ENCODE assay signal across 21 mouse cellular contexts in genomic region chr11:118604206-118604605, GRCm38 (mm10).
DNase-seq lines count a peak whose midpoint lies in the region; ATAC-seq and TF ChIP-seq lines count a peak whose summit lies in the region.
"Had no signal": no experiment of that assay in that cellular context is flagged by ENCODE, and none has a peak within 500 bp of the region (broad histone marks: within the 10 kb centered on the region; RNA-seq: fewer than 3 reads in every experiment).

No protein-coding gene starts in this region.

- no peak overlapping the region for H3K27ac ChIP-seq in hindbrain, postnatal 0 days
- no peak overlapping the region for H3K27ac ChIP-seq in hindbrain, embryonic 10.5 days
- H3K27ac ChIP-seq in kidney, adult 2 months (ENCODE audit: insufficient read depth, low read depth, low read length): no peak overlapping the region
- H3K27ac ChIP-seq: embryonic facial prominence, embryonic 15.5 days; gastrocnemius, adult 2 months; heart, embryonic 10.5 days had no signal

- no peaks in the 10 kb centered on the region for H3K27me3 ChIP-seq in hindbrain, postnatal 0 days (ENCODE audit: insufficient read depth, low read length)
- peaks cover 23% of the 10 kb centered on the region for H3K27me3 ChIP-seq in hindbrain, embryonic 10.5 days (ENCODE audit: insufficient read depth, poor library complexity, severe bottlenecking)
- no peaks in the 10 kb centered on the region for H3K27me3 ChIP-seq in kidney, adult 2 months (replicated peaks; ENCODE audit: control insufficient read depth, insufficient read depth, low read length)

- no peak overlapping the region for H3K4me3 ChIP-seq in hindbrain, postnatal 0 days (ENCODE audit: low read length)
- H3K4me3 ChIP-seq in hindbrain, embryonic 10.5 days: no peak overlapping the region
- no peak overlapping the region for H3K4me3 ChIP-seq in kidney, adult 2 months (ENCODE audit: insufficient read depth, low read depth, low read length)
- H3K4me3 ChIP-seq: embryonic facial prominence, embryonic 15.5 days; gastrocnemius, adult 2 months; heart, embryonic 10.5 days; megakaryocyte, embryonic 14.5 days; myocyte had no signal

- H3K4me1 ChIP-seq in hindbrain, postnatal 0 days (ENCODE audit: insufficient read depth, low read length): peaks cover 21% of the 10 kb centered on the region
- peaks cover 36% of the 10 kb centered on the region for H3K4me1 ChIP-seq in hindbrain, embryonic 10.5 days (replicated peaks)
- no peaks in the 10 kb centered on the region for H3K4me1 ChIP-seq in kidney, adult 2 months (ENCODE audit: control insufficient read depth, insufficient read depth, low read length)
- H3K4me1 ChIP-seq: embryonic facial prominence, embryonic 15.5 days; heart, embryonic 10.5 days had no signal

- peak; percentile 77 for DNase-seq in hindbrain, postnatal 0 days (ENCODE audit: low spot score)
- DNase-seq in hindbrain, embryonic 10.5 days (ENCODE audit: low spot score): no peak
- peak; percentile 86 for DNase-seq in brain, adult 2 months (ENCODE audit: low read depth, low spot score)
- peak; percentile 72 for DNase-seq in cerebellum, adult 11-12 months
- peak; percentile 67 to 83 for DNase-seq in cerebellum, postnatal 14 days
- no peak for DNase-seq in right cerebral cortex, postnatal 25 days
- DNase-seq in thymus, postnatal 14 days: no peak
- no peak for DNase-seq in kidney, adult 2 months
- DNase-seq: adrenal gland, postnatal 36 days; B cell, adult 2 months; embryo, embryonic 11 days; gastrocnemius, adult 2 months; kidney, adult 18-20 months; kidney, postnatal 14 days; lung, adult 18-20 months; thymus, postnatal 36 days had no signal

- H3K9me3 ChIP-seq in hindbrain, postnatal 0 days (ENCODE audit: low read length): no peaks in the 10 kb centered on the region
- no peaks in the 10 kb centered on the region for H3K9me3 ChIP-seq in hindbrain, embryonic 10.5 days
- H3K9me3 ChIP-seq: embryonic facial prominence, embryonic 15.5 days; heart, embryonic 10.5 days had no signal

- H3K36me3 ChIP-seq in hindbrain, postnatal 0 days (ENCODE audit: insufficient read depth, low read length): no peaks in the 10 kb centered on the region
- no peaks in the 10 kb centered on the region for H3K36me3 ChIP-seq in hindbrain, embryonic 10.5 days
- no peaks in the 10 kb centered on the region for H3K36me3 ChIP-seq in kidney, adult 2 months (ENCODE audit: control insufficient read depth, insufficient read depth, low read length)
- H3K36me3 ChIP-seq: embryonic facial prominence, embryonic 15.5 days; heart, embryonic 10.5 days had no signal

- TF ChIP-seq CTCF in hindbrain, postnatal 0 days (IDR thresholded peaks at IDR 0.05; ENCODE audit: low read depth): no peak
- TF ChIP-seq CTCF in kidney, adult 2 months (conservative IDR thresholded peaks at IDR 0.05; ENCODE audit: insufficient read depth, insufficient read length, low read depth, low read length): no peak

- no peak overlapping the region for H3K4me2 ChIP-seq in hindbrain, postnatal 0 days (ENCODE audit: low read depth, low read length)
- H3K4me2 ChIP-seq: embryonic facial prominence, embryonic 15.5 days had no signal

- no peak overlapping the region for H3K9ac ChIP-seq in hindbrain, postnatal 0 days (replicated peaks; ENCODE audit: low read length)
- H3K9ac ChIP-seq: embryonic facial prominence, embryonic 15.5 days had no signal

- TF ChIP-seq POLR2A in kidney, adult 2 months (IDR thresholded peaks at IDR 0.05; ENCODE audit: low read depth, low read length): no peak

- peak; percentile 39; the same call in 1 of the 2 replicates for ATAC-seq in hindbrain, postnatal 0 days
- ATAC-seq: forebrain, embryonic 16.5 days had no signal

- WGBS in hindbrain, postnatal 0 days: 28% methylated on average over 6 of the region's 6 CpGs
- WGBS in hindbrain, embryonic 10.5 days: 67% methylated on average over 6 of the region's 6 CpGs
- 57% methylated on average over 6 of the region's 6 CpGs for WGBS in kidney, adult 2 months

Comparison
In these comparisons a context has a peak if more than half of its experiments do, and no peak if none do; other contexts are left out.
1. DNase-seq: peak in hindbrain, postnatal 0 days (single experiment), brain, adult 2 months (single experiment), cerebellum, adult 11-12 months (single experiment) and cerebellum, postnatal 14 days (2 of 2); none in hindbrain, embryonic 10.5 days (single experiment), right cerebral cortex, postnatal 25 days (single experiment), thymus, postnatal 14 days (single experiment) and kidney, adult 2 months (single experiment).